Mouse (Mus musculus) lung, postnatal 36 days (tissue): ENCODE results near the gene Lcmt1.

Experiments used
- DNase-seq: peaks from one replicate; pipeline ENCODE4 v3.0.0; 2022; ENCODE audit warnings: mixed read lengths

Gene Lcmt1

DNA sequence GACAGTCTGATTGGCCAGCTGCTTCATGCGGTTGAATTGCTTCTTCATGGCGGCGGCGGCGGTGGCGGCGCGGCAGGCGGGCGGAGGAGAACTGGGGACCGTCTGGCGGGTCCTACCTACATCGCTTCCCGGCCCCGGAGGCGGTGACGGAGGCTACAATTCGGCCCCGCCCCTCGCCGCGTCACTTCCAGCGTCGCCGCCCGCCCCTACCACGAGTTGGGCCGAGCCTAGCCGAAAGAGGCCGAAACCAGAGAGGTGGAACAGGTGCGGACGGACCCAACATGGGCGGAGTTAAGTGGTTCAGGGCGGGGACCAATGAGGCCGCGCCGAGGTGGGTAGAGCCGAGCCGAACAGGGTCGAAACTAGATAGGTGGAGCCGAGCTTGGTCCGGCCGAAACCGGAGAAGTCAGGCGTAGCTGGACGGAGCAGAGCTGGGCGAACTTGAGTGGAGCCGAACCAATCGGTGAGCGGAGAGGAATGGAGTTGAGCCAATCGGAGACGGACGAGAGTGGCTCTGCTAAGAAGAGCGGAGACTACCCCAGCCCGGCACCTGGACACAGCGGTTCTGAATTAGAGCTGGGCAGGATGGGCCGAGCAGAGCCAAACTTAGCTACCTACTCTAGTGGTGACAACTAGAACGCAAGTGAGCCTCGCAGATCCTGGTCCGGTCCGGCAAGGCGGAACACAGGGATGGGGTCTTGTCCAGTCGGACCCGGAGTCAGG is at the start of gene Lcmt1, which contains the start of gene Arhgap17:
Gene Lcmt1, plus strand, starts transcription at position 26 of the 723 bp plus-strand sequence.
Gene Arhgap17, minus strand, starts transcription at position 157 of the 723 bp plus-strand sequence.
- DNase-seq, result peak; percentile 98

DNA sequence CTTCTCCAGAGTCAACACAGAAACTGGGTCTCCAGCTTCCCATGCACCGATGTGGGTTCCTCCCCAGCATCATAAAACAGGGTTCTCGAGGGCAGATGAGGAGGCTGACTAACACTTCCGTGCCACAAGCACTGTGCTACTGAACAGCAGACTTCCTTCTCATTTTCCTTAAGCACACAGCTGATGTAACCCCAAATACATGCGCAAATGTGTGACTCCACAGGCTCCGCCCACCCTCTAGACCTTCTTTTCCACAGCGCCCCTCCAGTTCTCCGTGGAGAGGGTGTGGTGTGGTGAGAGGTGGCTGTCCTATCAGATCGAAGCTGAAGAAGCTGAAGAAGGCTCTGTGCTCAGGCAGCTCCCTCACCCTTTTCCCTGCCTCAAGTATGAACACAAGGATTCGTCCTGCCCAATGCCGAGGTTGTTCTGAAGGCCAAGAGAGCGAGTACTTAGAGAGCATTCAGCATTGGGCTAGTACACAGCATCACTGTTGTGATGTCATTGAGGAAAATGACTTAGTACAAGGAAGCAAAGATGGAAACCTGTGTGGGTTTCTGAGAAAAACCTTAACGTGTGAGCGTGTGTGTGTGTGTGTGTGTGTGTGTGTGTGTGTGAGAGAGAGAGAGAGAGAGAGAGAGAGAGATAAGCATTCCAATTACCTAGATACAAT is 47.0 kb upstream of the Lcmt1 start:
- peak; percentile 69 for DNase-seq

DNA sequence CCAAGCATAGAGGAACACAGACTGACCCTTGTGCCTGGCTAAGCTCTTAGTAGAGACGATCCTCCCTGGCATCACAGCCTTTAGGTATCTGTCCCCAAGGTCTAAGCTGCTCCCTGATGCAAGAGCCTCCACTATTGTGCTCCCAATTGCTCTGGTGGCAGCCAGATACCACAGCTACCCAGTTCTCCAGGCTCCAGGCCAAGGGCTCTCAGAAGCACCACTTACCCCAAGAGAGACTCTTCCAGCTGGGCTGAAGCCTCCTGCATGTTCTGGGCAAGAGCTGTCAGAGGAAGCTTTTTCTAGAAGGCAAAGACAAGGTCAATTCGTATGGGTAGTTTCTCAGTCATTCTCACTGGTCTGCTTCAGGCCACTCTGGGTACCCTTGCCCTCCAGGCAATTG is 46.2 kb upstream of the Lcmt1 start:
- DNase-seq, result peak; percentile 79

DNA sequence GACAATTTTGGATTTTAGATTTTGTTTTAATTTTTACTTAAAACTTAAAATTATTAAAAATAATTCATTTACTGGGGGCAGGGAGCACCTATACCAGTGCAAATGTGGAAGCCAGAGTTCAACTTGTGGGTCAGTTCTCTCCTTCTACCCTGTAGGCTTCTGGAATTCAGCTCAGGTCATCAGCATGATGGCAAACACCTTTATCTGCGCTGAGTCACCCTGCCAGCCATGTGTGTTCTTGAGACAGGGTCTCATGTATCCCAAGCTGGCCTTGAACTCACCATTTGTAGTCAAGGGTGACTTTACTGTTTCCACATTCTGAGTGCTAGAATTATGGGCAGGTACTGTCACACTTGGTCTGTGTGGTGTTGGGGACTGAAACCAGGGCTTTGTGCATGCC is 45.5 kb upstream of the Lcmt1 start:
- no peak for DNase-seq

DNA sequence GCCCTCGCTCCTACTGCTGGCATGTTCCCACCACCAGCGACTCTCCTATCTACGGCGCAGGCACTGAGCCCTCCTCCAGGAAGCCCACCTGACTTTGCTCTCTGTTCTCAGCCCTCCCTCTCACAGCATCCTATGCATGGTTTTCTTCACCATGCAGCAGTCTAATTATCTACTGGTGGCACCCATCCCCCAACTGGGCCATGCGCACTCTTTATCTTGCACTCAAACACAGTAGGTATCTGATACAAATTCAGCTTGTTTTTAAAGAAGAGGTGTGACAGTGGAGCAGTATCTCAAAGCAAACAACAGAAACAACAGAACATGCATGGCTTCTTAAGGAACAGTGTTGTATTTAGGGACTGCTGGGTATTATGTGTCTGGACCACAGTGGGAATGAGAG is 43.5 kb upstream of the Lcmt1 start:
- DNase-seq, result no peak

DNA sequence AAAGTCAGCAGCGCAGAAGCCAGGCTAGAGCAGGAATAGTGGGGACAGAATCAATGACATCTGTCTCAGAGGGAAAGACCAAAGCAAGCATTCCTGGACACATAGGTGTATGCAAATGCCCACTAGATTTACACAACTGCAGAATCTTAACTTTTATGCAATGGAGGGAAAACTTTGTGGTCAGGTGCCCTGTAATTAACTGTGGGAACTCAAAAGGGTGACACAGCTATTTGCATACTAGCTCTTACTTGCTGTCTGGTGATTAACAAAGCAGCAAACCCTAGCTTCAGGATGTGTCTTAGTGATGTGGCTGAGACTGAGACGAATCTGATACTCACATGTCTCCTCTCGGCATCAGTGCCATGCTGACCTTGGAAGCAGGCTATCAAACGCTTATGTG is 42.7 kb upstream of the Lcmt1 start:
- no peak for DNase-seq

DNA sequence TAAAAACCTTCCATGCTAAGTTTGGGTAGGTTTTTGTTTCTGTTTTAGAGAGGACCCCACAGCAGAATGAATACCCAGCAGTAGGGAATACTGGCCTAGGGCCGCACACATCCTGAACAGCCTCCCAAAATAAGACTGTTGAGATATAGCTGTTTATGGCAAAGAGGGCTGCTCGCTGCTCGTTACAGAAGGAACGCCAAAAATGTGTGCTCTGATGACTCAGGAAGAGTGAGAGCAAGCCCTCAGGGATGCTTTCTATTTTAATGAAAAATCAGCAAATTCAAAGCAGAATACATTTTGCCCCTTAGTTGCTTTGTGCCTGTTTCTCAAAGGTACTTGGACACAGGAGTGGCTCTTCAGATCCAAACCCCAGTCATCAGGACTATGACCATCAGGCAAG is 41.7 kb upstream of the Lcmt1 start:
- no peak for DNase-seq

DNA sequence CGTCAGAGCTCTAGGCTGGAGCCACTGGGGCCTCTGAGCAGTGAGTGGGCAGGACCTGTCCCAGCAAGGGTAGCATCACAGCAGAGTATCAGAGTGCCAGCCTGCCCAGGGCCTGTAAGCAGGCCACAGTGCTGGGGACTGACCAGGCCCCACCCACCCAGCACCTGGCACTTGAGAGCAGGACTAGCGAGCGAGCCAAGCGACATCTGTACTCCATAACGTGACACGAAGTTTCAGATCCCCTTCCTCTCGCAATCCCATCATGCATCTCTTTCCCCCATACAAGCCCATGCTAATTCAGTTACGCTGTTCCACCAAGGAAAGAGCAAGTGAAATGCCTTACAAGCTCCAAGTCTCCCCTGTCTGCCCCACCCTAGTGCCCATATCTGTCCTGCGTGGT is 39.1 kb upstream of the Lcmt1 start:
- no peak for DNase-seq

DNA sequence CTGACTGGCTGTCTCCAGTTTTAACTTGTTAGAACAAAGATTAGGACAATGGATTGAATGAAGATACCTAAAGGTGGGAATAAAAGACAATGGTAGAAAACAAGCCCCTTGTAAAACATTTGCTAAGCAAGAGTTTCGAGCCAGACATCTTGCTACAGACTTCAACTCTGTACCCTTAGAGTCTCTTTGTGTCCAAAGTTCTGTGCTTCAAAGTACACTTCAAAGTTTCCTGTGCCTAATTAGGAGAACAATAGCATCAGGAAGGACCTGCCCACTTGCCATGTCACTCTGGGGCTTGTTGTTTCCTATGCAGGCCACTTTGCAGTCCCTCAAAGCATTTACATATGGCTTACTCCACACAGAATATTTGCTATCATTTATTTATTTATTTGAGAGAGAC is 33.3 kb upstream of the Lcmt1 start:
- peak; percentile 60 for DNase-seq

DNA sequence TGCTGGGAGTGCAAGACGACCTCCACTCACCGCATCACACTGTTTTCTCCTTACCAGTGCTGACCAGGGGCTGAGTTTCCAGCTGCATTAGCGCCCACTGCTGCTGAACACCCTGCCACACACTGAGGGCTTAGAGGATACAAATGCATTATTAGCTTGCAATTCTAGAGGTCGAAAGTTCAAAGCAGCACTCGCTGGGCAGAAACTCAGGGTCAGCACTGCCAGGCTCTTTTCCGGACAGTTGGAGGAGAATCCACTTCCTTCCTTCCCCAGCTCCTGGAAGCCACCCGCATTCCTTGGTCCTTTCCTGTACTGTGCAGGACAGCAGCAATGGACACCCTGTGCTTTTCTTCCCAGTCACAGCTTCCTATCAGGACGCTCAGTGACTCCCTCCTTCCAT is 31.2 kb upstream of the Lcmt1 start:
- no peak for DNase-seq

DNA sequence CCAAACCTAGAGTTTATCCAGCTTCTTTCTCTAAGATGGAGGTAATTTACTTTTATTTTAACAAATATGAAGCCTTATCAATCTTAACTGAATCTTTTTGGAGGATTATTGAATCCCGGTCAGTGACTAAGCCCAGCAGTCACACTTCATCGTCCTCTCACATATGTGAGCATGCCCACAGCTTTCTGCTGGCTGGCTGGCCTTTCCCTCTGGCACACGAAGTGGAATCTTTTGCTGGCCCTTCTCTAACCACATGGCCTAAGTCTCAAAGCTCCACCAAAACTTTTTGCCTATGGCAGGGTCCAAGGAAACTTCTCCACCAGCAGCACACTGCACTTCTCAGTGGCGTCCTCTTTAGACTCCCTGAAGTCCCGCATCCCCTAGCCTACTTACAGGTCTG is 27.7 kb upstream of the Lcmt1 start:
- DNase-seq, result no peak

DNA sequence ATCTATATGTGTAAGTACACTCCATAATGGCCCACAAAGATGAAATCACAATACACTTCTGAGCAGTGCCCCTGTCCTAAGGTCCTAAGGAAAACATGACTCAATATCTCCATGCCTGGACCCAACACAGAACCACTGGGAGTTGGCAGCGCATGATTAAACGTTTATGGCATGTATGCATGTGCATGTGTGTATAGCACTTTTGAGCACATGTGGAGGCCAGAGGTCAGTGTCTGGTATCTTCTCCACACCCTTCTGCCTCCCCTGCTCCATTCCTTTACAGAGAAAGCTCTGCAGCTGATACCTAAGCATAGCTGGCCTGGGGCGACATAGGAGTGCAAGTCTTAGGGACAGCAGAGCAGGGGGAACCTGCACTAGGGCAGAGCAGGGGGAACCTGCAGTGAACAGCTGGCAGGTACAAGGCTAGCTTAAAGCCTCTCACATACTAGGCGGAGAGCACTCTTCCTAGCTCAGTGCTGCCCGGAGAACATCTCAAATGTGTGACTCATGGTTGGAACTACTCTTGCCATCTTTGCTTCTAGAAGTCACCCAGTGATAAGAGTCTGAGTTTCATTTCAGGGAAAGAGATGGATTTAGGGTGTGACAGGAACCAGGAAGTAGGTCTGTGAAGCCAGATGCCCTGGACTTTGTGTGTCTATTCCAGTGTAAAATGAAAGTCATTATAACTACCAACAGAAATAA is 25.4 kb upstream of the Lcmt1 start:
- no peak for DNase-seq

DNA sequence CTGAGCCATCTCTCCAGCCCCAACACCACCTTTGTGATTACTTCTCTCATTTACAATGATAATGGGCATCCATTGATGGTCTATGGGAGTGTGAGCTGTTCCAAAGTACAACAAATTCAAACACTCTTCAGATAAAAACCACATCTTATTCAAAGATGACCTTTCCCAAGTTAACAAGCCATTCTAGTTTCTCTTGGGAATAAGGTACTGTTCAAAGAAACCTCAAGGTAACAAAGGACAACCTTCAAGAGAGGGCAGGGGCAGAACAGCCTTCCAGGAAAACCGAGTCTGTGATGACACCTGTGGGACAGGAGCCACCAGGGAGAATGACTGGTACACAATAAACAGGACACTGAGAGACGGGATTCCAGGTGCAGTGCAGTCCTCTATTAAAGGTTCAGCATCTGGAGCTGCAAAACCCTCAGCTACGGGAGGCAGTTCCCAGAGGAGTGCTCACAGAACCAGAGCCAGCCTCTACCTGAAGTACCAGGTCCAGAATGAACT is 24.5 kb upstream of the Lcmt1 start:
- no peak for DNase-seq

DNA sequence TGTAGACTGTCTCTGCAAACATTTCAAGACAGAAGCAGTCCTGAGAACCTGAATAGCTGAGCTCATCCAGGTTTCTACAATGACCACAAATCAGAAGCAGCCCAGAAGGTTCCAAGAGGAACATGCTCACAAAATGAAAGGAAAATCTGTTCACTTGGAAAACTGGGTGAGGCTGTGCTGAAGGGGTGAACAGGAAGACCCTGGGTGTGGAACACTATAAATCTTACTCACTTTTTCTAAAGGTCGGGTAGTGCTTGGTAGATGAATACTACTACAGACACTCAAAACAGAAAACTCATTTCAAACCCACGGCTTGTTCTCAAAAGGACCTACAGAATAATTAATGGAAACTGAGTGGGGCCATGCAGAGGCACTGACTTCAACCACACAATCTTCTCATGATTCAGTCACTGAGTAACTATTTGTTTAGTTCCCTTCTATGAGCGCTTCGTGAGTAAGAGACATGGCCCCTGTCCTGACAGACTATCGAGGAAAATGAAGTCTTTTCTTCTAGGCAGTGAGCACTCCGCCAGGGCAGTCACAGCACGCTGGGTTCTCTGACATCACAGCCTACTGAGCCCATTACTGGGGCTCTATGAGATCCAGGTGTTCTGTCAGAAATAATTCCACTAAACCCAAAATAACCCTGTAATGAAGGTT is 22.8 kb upstream of the Lcmt1 start:
- no peak for DNase-seq

DNA sequence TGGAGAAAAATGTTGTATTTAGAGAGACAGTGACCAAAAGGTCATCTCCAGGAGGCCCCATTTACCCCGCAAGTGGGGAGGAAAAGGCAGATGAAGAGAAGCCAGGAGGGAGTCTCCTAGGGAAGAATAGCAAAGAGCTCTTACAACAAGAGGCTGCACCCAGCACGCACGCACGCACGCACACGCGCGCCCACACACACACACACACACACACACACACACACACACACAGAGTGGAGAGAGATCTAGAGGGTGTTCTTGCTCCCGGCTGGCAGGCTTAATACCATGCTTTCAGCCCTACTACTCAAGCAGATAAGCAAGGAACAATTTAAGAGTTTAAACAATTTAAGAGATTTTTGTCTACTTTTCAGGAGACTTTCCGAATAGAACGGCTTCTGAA is 19.8 kb upstream of the Lcmt1 start:
- no peak for DNase-seq

DNA sequence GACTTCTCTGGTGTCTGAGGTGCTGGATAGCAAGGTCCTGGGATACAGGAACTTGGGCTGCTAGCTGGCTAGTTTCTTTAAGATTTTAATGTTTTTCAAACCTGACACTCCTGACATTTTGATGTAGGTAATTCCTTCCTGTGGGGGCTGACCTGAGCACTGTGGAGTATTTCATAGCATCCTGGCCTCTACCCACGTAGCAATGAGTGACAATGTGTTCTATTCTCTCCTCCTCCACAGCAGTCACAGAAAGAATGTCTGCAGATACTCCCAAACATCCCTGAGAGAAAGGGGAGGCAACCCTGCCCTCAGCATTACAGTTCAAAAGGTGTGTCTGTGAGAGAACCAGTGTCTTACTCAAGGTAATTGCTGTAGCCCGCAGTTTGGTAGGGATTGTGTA is 19.3 kb upstream of the Lcmt1 start:
- no peak for DNase-seq

DNA sequence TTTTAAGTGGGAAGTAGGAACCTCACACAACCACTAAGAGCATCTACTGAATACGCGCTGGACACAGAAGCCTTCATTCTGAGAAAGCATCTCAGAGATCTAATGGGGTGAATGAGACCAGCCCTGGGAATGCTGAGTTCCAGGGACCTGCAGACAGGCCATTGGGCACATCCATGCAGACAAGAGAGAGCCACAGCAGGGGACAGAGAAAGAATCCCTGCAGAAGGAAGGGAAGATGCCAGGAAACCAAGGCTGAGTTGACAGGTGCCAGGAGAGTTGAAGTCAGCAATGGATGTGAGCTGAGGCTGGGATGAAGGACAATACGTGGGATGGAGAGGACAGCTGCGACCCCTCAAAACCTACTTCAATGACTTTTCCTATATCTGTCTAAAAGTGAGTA is 16.5 kb upstream of the Lcmt1 start:
- DNase-seq, result no peak

DNA sequence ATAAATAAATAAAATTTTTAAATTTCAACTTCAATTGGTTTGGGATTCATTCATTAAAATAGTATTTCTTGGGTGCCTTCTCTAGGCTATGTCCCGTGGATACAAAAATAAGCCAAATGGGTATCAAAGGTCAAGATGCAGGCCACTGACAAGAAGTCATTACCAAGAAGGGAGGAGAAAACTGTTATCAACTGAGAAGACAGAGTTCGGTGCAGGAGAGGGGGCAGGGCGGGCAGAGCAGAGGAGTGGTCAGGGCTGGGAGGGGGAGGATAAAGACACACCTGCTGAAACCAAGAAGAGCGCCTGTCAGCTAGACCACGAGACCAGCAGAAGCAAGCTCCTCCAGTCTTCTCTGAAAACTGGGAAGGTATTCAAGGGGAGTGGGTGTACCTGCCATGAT is 15.7 kb upstream of the Lcmt1 start:
- no peak for DNase-seq

DNA sequence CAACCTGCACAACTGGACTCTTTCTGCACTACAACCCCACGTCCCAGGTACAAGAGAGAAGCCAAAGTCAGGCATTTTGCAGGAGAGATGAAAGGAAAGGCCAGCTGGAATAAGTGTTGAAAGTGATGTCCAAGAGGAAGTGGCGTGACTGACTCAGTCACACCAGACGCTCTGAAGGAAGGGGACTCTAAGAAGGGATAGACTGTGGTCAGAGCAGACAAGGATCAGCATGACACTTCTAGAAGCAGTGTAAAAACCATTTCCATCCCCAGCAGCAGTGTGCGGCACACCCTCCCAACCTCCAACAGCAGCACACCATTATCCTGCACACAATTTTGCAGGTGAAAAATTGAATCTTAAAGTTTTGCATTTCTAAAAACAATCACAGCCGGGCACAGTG is 15.2 kb upstream of the Lcmt1 start:
- DNase-seq, result no peak

DNA sequence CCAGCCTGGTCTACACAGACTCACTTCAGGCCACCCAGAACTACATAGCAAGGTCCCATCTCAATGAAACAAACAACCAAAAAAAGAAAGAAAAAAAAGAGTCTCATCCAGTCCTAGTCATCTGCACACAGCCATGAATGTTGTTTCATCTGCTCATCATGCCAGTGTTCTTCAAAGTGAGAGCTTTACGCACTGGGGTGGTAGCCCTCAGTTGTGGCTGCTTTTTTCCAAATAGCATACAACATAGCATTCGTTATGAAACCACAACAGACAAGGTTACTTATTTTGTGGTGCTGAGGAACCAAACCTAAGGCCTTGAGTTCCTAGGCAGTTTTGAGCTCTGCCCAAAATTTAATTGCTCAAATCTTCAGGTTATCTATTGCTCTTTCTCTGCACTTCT is 14.7 kb upstream of the Lcmt1 start:
- no peak for DNase-seq

DNA sequence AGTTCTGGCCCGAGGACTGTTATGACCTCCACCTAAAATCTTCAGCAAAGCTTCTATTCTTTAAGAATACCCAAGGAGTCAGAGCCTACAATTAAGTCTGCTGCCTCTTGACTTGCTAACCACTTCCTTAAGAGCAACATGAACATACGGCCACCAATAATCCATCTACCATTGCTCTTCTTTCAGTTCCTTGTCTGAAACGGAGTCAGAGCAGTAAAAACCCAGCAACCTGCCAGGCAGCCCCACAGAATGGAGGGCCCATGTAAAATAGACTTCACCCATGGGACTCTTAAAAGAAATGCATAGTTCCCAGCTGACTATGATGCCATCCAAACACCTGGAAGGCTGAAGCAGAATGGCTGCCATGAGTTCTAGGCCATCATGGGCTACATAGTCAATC is 13.4 kb upstream of the Lcmt1 start:
- no peak for DNase-seq

DNA sequence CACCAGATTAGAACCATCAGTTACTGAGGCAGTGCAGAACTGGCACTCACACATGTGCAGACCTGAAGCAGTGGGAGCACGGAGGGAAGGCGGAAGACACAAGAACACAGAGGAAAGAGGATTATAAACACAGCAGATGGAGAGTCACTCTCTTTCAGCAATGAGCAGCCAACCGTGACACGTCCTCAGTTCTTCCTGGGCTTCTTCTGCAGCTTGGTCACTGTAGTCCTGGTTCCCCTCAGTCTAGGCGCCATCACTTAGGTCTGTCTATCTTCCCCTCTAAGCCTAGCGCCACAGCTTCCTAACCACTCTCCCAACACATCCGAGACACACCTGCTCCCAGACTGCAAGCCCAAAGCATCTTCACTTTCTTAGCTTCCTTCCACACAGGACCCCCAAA is 10.5 kb upstream of the Lcmt1 start:
- DNase-seq, result no peak

DNA sequence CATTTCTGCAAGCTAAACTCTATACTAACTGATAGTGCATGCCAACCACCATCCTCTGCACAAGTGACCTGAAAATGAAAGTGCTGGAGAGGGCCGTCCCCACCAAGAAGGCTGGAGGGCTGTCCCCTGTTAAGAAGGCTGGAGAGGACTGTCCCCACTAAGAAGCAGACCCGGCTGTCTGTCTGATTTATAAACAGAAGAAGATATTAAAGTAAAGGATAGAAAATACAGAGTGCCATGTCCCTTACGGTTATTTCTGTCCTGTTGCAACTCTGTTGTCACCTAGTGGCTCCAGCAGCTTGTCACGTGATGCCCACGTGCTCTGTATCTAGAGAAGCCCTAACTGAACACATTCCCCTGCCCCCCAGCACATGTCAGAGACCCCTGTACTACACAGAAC is 9.4 kb upstream of the Lcmt1 start:
- DNase-seq, result no peak
